Mouse (Mus musculus): ENCODE results near the gene Dnaaf5.

- no peak for TF ChIP-seq CTCF (IDR thresholded peaks at IDR 0.05; ENCODE audit: borderline replicate concordance, extremely low read depth, insufficient read depth, insufficient read length)
- TF ChIP-seq POLR2A (IDR thresholded peaks at IDR 0.05; ENCODE audit: borderline replicate concordance, extremely low read depth, insufficient read depth, insufficient read length, poor library complexity, severe bottlenecking), result no peak
Measured at GRCm38 (mm10) chr5:139114876-139115275, 35.1 kb upstream of the Dnaaf5 start.
